Mouse (Mus musculus): ENCODE results near the gene Mrtfa. TPM values are rescaled to one million over a fixed set of nuclear protein-coding genes. Genes with fewer than 3 reads are reported as not detected.
"Not testable (repeated sequence)": the region's sequence is repeated elsewhere in the genome, so short reads cannot be mapped to it uniquely, and the experiment has no call there.

Gene Mrtfa
- polyA plus RNA-seq, 1 experiment from 2014 or later: 3.9 TPM

DNA sequence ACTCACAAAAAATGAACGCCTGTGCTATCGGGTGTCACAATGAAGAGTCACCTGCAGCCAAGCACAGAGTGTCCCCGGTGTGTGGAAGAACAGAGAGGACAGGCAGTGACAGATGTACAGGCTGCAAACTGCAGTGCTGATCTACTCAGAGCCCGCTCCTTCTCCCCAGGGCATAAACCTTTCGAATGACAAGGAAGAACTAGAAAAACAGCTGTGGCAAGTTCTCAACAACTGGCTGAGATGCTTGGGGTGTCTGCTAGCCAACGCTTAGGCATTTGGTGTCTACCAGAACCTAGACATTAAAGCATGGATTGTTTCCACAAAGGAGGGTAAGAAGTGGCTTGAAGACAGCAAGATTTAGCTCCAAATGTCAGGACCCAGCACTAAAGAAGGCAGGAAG lies 35.2 kb upstream of the Mrtfa start:
- DNase-seq (no peak), ATAC-seq (ENCODE audit: low read depth) (no peak)
- Histone ChIP-seq H3K4me2 (no peak overlapping the region), H3K36me3 (no peaks in the 10 kb centered on the region), H3K27ac (no peak overlapping the region), H3K4me3 (replicated peaks) (no peak overlapping the region), H3K4me1 (replicated peaks) (no peaks in the 10 kb centered on the region), H3K27me3 (0 out of 2 replicates have a peak, but pooled peaks cover 4% of the 10 kb centered on the region), H3K9ac (no peak overlapping the region), H3K9me3 (replicated peaks) (no peaks in the 10 kb centered on the region)
- WGBS (ENCODE audit: insufficient replicate concordance): 64% methylated on average over 6 of the region's 6 CpGs

DNA sequence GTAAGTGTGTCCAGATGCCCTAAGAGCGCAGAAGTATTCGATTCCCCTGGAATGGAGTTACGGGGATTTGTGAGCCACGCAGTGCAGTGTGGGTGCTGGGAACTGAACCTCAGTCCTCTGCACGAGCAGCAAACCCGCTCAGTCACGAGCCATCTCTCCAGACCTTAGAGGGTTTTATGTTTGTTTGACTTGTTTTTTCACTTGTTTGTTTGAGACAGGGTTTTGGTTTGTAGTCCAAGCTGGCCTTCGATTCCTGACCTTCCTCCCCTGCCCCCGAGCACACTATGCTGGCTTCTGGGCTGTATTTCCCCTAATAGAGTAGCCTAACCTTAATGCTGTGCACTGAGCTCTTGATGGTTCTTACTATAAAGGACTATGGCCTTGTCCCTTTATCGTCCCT lies 34.5 kb upstream of the Mrtfa start:
- Histone ChIP-seq H3K9ac (no peak overlapping the region), H3K27me3 (0 out of 2 replicates have a peak, but pooled peaks cover 5% of the 10 kb centered on the region), H3K4me1 (replicated peaks) (no peaks in the 10 kb centered on the region), H3K4me2 (no peak overlapping the region), H3K9me3 (replicated peaks) (no peaks in the 10 kb centered on the region), H3K27ac (no peak overlapping the region), H3K36me3 (no peaks in the 10 kb centered on the region), H3K4me3 (replicated peaks) (no peak overlapping the region)
- no peak for DNase-seq
- 70% methylated on average over 10 of the region's 10 CpGs for WGBS (ENCODE audit: insufficient replicate concordance)
- ATAC-seq (ENCODE audit: low read depth): no peak

DNA sequence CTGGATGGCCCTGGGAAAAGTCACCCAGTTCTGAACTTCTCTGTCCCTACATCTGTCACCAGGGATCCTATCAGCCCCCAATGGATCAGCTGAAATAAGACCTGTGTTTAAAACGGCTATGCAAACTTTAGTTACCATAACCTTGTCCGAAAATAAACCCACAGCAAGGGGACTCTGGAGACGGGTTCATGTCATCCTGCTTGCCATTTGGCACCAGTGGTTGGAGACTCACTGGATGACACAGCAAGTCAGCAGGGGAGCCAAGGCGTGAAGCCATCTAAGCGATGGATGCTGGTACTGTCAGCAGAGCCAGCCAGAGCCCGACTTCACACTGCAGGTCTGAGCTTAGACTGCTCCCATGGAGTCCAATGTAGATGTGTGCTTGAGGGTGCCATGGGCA lies 30.9 kb upstream of the Mrtfa start:
- no peak for ATAC-seq (ENCODE audit: low read depth)

GRCm38 (mm10) chr15:81220051-81220450 lies 29.5 kb upstream of the Mrtfa start:
- H3K9ac ChIP-seq; H3K27me3 ChIP-seq; H3K27ac ChIP-seq; ATAC-seq (ENCODE audit: low read depth); H3K9me3 ChIP-seq (replicated peaks); H3K4me2 ChIP-seq; H3K4me1 ChIP-seq (replicated peaks); H3K36me3 ChIP-seq; H3K4me3 ChIP-seq (replicated peaks); DNase-seq: not testable (repeated sequence)
- 60% methylated on average over 8 of the region's 8 CpGs for WGBS (ENCODE audit: insufficient replicate concordance)

More for the DNA sequence above, 30.9 kb upstream of the Mrtfa start:
- H3K36me3 ChIP-seq: no peaks in the 10 kb centered on the region
- no peaks in the 10 kb centered on the region for H3K4me1 ChIP-seq (replicated peaks)
- WGBS (ENCODE audit: insufficient replicate concordance): 47% methylated on average over 6 of the region's 6 CpGs
- no peak overlapping the region for H3K4me2 ChIP-seq
- H3K27me3 ChIP-seq: 0 out of 2 replicates have a peak, but pooled peaks cover 3% of the 10 kb centered on the region
- H3K27ac ChIP-seq: no peak overlapping the region
- no peak overlapping the region for H3K9ac ChIP-seq
- H3K9me3 ChIP-seq (replicated peaks): no peaks in the 10 kb centered on the region
- no peak overlapping the region for H3K4me3 ChIP-seq (replicated peaks)
- no peak for DNase-seq

DNA sequence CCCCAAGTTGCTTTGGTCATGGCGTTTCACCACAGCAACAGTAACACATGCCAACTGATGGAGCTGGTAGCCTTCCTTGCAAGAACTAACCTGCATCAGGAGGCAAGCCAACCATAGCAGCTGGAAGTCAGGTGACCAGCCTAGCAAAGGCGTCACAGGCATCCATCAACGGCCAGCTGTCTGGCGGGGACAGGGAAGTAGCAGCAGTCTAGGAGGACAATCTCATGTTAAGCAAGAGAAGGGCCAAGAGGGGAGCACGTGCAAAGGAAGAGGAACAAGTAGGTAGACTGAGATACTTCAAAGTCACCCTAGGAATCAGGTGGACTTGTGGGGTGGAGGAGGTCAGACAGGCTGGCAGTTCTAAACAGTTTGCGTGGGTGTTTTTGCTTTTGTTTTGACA lies 28.5 kb upstream of the Mrtfa start:
- H3K4me1 ChIP-seq (replicated peaks): no peaks in the 10 kb centered on the region
- H3K9ac ChIP-seq: no peak overlapping the region
- DNase-seq (no peak), ATAC-seq (ENCODE audit: low read depth) (no peak)
- no peak overlapping the region for H3K4me2 ChIP-seq
- H3K27me3 ChIP-seq: 0 out of 2 replicates have a peak, but pooled peaks cover 3% of the 10 kb centered on the region
- H3K27ac ChIP-seq: no peak overlapping the region
- no peaks in the 10 kb centered on the region for H3K9me3 ChIP-seq (replicated peaks)
- H3K4me3 ChIP-seq (replicated peaks): no peak overlapping the region
- WGBS (ENCODE audit: insufficient replicate concordance): 44% methylated on average over 6 of the region's 6 CpGs
- H3K36me3 ChIP-seq: no peaks in the 10 kb centered on the region

GRCm38 (mm10) chr15:81216906-81217653 lies 26.5 kb upstream of the Mrtfa start:
- no peak overlapping the region for H3K27ac ChIP-seq
- H3K36me3 ChIP-seq: no peaks in the 10 kb centered on the region
- WGBS (ENCODE audit: insufficient replicate concordance): 74% methylated on average over 19 of the region's 19 CpGs
- 0 out of 2 replicates have a peak, but pooled peaks cover 3% of the 10 kb centered on the region for H3K27me3 ChIP-seq
- DNase-seq (no peak), ATAC-seq (ENCODE audit: low read depth) (no peak)
- H3K4me1 ChIP-seq (replicated peaks): no peaks in the 10 kb centered on the region
- no peak overlapping the region for H3K9ac ChIP-seq
- H3K9me3 ChIP-seq (replicated peaks): no peaks in the 10 kb centered on the region
- no peak overlapping the region for H3K4me3 ChIP-seq (replicated peaks)
- no peak overlapping the region for H3K4me2 ChIP-seq

GRCm38 (mm10) chr15:81212976-81213375 lies 22.4 kb upstream of the Mrtfa start:
- ATAC-seq (ENCODE audit: low read depth) (no peak), DNase-seq (no peak)
- no peak overlapping the region for H3K4me3 ChIP-seq (replicated peaks)
- no peak overlapping the region for H3K9ac ChIP-seq
- H3K36me3 ChIP-seq: no peaks in the 10 kb centered on the region
- no peaks in the 10 kb centered on the region for H3K4me1 ChIP-seq (replicated peaks)
- no peak overlapping the region for H3K27ac ChIP-seq
- no peaks in the 10 kb centered on the region for H3K9me3 ChIP-seq (replicated peaks)
- H3K4me2 ChIP-seq: no peak overlapping the region
- WGBS (ENCODE audit: insufficient replicate concordance): 70% methylated on average over 15 of the region's 15 CpGs
- H3K27me3 ChIP-seq: no peaks in the 10 kb centered on the region

- WGBS (ENCODE audit: insufficient replicate concordance): 45% methylated on average over 5 of the region's 5 CpGs
- H3K27me3 ChIP-seq: no peaks in the 10 kb centered on the region
Measured at GRCm38 (mm10) chr15:81210496-81210895, 19.9 kb upstream of the Mrtfa start.

DNA sequence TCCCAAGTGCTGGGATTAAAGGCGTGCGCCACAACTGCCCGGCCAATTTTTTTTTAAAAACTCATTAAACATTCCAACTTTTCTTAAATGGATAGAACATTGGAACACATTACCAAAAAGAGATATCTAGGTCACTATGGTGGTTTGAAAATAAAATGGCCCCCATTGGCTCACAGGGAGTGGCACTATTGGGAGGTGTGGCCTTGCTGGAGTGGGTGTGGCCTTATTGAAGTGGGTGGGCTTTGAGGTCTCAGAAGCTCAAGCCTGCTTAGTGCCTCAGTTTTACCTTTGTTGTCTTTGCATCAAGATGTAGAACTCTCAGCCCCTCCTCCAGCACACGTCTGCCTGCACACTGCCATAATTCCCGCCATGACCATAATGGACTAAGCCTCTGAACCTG lies 11.9 kb upstream of the Mrtfa start:
- 86% methylated on average over 5 of the region's 5 CpGs for WGBS (ENCODE audit: insufficient replicate concordance)
- no peak overlapping the region for H3K9ac ChIP-seq
- H3K9me3 ChIP-seq (replicated peaks): no peaks in the 10 kb centered on the region; the same call in 1 of the 2 replicates
- no peak overlapping the region for H3K4me3 ChIP-seq (replicated peaks)
- H3K27me3 ChIP-seq: no peaks in the 10 kb centered on the region
- DNase-seq (no peak), ATAC-seq (ENCODE audit: low read depth) (no peak)
- no peak overlapping the region for H3K4me2 ChIP-seq
- no peaks in the 10 kb centered on the region for H3K36me3 ChIP-seq
- peaks cover 10% of the 10 kb centered on the region for H3K4me1 ChIP-seq (replicated peaks)
- no peak overlapping the region for H3K27ac ChIP-seq

More at GRCm38 (mm10) chr15:81210496-81210895, 19.9 kb upstream of the Mrtfa start:
- no peak overlapping the region for H3K4me2 ChIP-seq
- H3K4me3 ChIP-seq (replicated peaks): no peak overlapping the region
- no peaks in the 10 kb centered on the region for H3K9me3 ChIP-seq (replicated peaks)
- no peak overlapping the region for H3K27ac ChIP-seq
- no peak overlapping the region for H3K9ac ChIP-seq
- ATAC-seq (ENCODE audit: low read depth) (no peak), DNase-seq (no peak)
- no peaks in the 10 kb centered on the region for H3K4me1 ChIP-seq (replicated peaks)
- H3K36me3 ChIP-seq: no peaks in the 10 kb centered on the region

DNA sequence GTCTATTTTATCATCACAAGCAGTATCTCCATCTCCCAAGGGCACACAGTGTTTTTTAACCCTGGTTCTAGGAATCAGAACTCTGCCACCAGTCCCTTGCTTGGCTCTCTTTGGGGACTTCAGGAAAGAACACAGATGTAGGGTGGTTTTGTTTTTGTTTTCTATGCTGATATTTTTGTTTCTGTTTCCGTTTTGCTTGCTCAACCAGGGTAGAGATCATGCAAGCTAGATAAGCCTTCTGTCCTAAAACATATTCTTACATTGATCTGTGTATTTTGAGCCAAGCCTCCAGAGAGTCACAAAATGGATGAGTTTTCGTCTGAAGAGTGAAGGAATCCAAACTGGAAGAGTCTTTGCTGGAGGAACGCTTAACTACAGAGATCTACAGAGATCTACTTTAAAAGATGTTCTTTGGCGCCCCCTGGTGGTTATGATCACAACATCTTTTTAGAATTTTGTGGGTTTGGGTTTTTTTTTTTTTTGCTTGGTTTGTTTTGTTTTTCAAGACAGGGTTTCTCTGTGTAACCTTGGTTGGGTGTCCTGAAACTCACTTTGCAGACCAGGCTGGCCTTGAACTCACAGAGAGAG lies 8.9 kb upstream of the Mrtfa start:
- peaks cover 16% of the 10 kb centered on the region for H3K4me1 ChIP-seq (replicated peaks)
- no peak overlapping the region for H3K27ac ChIP-seq
- WGBS (ENCODE audit: insufficient replicate concordance): 17% methylated on average over 4 of the region's 4 CpGs
- no peak overlapping the region for H3K9ac ChIP-seq
- H3K9me3 ChIP-seq (replicated peaks): no peaks in the 10 kb centered on the region; the same call in 1 of the 2 replicates
- peak overlapping the region; percentile 34 for H3K4me2 ChIP-seq
- no peaks in the 10 kb centered on the region for H3K36me3 ChIP-seq
- no peak for ATAC-seq (ENCODE audit: low read depth)
- H3K4me3 ChIP-seq (replicated peaks): no peak overlapping the region
- H3K27me3 ChIP-seq: no peaks in the 10 kb centered on the region
- peak; percentile 39 for DNase-seq

- Histone ChIP-seq H3K36me3 (no peaks in the 10 kb centered on the region), H3K4me1 (replicated peaks) (peaks cover 16% of the 10 kb centered on the region), H3K4me2 (no peak overlapping the region), H3K9me3 (replicated peaks) (no peaks in the 10 kb centered on the region; the same call in 1 of the 2 replicates), H3K9ac (no peak overlapping the region), H3K4me3 (replicated peaks) (no peak overlapping the region), H3K27ac (no peak overlapping the region), H3K27me3 (no peaks in the 10 kb centered on the region)
- no peak for ATAC-seq (ENCODE audit: low read depth)
- 80% methylated on average over 5 of the region's 5 CpGs for WGBS (ENCODE audit: insufficient replicate concordance)
- DNase-seq: no peak
Measured at GRCm38 (mm10) chr15:81198447-81198846, 7.9 kb upstream of the Mrtfa start.
